Mouse (Mus musculus) CD4-positive, CD25-positive, alpha-beta regulatory T cell, adult 4 months (primary cell): ENCODE data around the gene Arrdc5. TPM values are rescaled to one million over a fixed set of nuclear protein-coding genes. Genes with fewer than 3 reads are reported as not detected.
"Not testable (repeated sequence)": the region's sequence is repeated elsewhere in the genome, so short reads cannot be mapped to it uniquely, and the experiment has no call there.

Source experiments
- ATAC-seq: one replicate; pipeline ENCODE4 v1.8.0; 2017
- polyA plus RNA-seq, 2 experiments: library from polyadenylated mRNA; unstranded; fragments of 100-300 nt; shearing (Covaris generic); gene quantifications; one replicate each; pipeline ENCODE4 v1.2.1; 2017

Gene Arrdc5
- polyA plus RNA-seq, 2 experiments from 2014 or later: not detected

DNA sequence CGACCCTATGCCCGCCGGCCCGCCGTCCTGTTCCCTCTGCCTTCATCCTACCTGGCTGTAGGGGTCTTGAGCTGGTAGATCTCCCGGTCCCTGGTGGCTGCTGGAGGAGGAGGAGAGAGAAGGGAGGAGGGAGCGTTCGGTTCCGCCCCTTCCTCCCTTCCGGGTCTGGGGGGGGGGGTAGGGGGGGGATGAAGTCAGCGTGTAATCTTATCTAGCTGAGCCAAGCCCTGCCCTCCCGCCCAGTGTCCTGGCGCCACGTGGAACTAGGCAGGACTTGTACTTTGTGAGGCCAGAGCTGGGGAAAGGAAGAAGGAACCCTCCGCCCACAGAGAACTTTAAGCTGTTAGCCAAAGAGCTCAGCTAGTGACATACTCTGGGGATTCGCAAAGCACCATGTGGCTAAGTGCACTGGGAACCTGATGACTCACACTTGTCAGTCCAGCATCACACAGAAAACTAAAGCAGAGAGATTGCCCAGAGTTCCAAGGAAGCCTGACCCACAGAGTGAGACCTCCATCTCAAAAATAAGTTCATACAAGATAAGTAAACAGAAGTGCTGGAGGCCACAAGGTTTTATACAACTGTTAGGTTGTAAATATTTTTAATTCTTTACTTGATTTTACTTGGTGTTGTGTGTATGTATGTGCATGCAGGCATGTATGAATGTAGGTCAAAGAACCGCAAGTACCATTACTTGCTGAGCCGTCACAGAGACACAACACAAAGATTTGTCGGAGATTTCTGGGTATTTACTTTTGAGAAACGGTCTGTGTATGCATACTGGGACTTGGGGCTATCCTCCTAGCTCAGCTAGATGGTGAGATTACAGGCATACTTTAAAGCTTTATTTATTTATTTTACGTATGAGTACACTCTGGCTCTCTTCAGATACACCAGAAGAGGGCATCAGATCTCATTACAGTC lies 23.2 kb downstream of the Arrdc5 start, which contains the start of gene Ticam1:
Gene Ticam1 (minus strand): TSS at position 144 of the 924 bp plus-strand sequence.
- ATAC-seq: peak; percentile 82

DNA sequence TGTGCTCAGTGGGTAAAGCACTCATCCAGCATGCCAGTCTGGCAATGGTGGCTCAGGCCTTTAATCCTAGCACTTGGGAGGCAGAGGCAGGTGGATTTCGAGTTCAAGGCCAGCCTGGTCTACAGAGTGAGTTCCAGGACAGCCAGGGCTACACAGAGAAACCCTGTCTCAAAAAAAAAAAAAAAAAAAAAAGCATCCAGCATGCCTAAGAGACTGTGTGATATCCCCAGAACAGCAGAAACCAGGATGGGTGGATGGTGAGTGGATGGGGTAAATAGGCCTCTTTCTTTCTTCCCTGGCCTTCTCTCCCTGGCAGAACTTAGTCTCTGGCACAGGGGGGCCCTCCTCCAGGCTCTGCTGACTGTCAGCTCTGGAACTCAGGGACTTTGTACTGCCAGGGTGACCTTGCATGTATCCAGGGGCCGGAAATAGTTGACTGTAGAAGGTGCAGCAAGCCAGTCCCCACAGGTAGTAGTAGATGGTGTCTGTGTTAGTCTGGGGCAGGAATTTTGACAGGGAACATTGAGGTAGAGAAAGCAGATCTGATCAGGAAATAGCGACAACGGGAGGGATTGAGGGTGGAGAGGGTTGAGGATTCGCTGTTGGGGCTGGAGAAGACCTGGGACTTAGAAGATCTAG lies 24.1 kb downstream of the Arrdc5 start:
- no peak for ATAC-seq

DNA sequence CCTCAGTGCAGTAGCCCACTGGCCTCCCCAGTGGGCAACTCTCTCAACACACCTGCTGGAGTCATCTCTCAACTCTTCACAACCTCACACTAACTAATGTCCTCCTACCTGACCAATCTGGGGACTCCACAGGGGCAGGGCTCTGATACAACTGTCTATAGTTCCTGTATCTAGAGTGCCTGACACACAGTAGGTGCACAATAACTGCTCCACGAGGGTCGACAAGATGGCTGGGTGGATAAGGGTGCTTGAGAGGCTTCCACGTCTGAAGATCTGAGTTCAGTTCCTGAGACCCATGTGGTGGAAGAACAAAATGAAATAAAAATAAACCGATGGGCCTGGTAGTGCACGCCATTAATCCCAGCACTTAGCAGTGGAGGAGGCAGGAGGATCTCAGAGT lies 26.1 kb downstream of the Arrdc5 start:
- ATAC-seq: no peak

DNA sequence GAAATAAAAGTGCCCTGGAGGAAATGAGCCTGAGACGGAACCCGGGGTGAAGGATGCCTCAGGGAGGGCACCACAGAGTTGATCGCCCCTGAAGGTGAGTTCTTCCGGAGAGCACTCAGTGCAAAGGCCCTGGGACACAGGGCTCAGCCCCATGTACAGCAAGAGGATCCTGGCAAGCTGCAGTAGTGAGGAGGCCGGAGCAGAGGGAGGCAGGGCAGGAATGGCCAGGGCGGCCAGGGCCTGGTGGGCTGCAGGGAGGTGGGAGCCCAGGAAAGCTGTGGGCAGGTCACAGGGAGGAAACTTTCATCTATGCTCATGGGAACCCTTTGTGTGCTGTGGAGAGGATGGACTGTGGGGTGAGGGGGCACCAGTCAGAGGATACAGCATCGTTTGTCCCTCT lies 26.6 kb downstream of the Arrdc5 start:
- no peak for ATAC-seq

DNA sequence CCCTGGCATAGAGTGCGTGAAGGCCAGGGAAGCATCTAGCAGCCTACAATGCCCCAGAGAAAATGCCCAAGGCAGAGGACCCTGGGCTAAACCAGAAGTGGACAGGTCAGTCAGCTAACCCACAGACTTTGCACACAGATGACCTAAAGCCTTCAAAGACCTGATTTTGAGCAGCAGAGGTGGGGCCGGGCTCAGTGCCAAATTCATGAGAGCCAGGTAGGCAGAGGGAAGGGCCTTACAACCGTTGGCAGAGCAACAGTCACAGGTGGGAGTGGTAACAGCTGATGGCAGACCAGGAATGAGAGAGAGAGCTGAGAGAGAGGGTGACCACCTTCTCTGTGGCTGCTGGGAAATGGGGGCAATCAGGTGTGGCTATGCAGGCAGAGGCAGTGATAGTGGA lies 27.4 kb downstream of the Arrdc5 start:
- no peak for ATAC-seq

DNA sequence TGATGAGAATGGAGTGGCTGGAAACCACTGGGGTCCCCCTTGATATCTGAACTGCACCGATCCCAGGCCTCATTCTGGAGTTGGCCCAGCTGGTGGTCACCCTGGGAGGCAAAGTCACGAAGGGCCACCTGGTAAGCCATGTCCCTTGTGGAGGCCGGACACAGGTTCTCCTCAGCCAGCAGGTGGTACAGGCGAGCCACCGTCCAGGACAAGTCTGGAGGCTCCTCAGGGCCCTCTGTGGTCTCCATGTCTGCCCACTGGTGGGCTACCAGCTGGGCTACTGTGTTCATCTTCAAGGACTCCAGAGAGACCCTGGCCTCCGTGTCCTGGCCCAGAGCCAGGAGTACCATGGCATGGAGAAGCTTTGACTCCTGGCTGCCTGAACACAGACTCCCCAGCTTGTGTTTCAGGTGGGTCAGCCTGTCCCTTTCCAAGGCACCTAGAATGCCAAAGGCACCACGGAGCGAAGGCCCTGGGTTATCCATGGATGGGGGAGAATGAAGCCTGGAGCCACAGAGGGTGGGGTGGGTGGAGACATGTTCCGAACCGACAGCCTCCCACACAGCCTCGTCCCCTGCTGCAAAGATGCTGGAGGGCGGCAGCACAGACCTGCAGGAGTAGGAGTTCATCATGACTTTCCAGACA lies 28.4 kb downstream of the Arrdc5 start:
- no peak for ATAC-seq

DNA sequence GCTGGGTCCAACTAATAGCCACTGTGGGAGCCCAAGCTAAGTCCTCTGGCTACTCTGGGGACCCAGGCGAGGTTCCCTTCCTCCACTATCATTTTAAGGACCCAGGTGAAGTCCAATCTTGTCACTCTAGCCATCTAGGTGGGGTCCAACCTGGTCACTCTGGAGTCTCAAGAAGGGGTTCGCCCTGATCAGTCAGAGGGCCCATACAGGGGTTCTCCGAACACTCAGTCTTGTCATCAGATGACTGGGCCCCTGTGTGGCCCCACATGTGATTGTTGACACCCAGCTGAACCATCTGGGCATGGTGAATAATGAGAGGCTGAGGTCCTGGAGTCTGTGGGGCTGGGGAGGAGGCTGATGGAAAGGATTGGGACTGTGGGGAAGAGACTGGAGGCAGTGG lies 30.3 kb downstream of the Arrdc5 start:
- ATAC-seq: no peak

DNA sequence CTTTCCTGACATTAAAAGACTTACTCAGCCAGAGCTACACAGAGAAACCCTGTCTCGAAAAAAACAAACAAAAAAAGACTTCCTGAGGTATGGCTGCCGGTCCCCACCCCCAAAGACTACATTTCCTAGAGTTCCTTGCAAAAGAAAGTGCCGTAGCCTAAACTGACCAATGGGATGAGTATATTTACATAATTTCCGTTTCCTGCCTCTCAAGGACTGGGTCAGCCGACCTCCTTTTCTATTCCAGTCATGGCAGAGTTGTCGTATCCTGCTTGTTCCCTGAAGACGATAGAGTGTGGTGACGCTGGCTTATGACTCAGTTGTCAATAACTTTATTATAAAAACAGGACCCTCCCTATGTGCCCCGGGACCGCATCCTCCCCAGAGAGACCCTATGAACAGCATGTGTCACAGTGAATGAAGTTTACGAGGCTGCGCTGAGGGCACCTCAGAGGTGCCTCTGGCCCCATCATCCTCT lies 30.9 kb downstream of the Arrdc5 start:
- ATAC-seq: peak; percentile 96

DNA sequence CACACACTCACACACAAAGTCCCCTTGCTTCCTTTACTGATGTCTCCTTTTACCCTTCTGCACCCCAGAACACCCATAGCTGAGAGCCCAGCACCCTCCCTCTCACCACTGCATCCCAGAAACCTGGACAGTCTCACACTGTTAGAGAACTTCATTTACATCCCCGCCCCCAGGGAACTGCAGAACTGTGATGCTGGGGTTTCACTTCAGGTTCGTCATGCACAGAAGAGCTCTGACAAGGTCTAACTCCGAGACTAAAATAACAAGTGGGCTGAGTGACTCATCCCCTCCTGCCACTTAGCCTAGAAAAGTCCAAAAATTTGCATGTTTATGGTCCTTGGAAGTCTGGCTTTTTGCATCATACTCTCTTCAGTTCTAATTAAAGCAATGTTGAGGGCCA lies 33.8 kb downstream of the Arrdc5 start:
- ATAC-seq: no peak

DNA sequence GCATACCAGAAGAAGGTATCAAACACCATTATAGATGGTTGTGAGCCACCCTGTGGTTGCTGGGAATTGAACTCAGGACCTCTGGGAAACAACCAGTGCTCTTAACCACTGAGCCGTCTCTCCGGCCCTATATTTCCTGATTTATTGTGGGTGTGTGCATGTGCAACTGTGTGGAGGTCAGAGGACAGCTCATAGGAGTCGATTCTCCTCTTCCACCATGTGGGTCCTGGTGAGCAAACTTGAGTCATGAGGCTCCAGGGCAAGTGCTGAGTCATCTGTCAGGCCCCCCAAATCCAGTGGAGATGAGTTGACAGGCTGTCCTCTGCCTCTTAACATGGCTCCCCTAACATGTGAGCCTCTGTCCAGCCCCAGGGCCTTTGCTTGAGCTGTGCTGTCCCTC lies 34.2 kb downstream of the Arrdc5 start:
- no peak for ATAC-seq

DNA sequence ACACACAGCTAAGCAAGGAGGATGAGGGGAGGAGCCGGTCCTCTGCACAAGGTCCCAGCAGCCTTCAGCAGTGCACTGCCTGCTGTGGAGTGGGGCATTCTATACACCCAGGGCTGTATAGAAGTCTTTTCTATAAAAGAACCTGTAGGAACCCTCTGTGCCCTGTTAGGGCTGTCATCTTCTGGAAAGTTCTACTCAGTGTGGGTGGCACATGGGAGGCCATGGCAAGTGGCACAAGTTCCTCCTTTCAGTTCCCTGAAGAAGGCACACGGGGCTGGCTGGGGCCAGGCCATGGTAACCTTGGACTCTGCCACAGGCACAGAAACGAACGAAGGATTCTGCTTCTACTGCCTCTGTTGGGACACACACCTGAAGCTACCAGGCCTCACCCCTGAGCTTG lies 35.1 kb downstream of the Arrdc5 start:
- ATAC-seq: no peak

DNA sequence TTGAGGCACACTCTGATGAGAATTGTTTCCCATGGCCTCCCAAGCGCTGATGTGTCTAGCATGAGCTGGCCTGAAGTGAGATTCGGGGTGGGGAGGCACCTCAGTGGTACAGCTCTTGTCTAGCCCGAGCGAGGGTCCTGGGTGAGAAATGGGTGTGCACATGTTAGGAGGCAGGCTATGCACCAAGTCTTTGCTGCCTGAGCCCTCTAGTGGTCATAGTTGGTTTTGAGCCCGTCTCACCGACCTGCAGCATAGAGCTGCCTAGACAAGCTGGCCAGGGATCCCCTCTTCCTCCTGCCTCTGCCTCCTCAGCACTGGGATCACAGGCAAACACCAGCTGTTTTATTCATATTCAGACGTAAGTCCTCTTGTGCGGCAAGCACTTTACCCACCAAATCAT lies 36.1 kb downstream of the Arrdc5 start:
- ATAC-seq: peak; percentile 89

DNA sequence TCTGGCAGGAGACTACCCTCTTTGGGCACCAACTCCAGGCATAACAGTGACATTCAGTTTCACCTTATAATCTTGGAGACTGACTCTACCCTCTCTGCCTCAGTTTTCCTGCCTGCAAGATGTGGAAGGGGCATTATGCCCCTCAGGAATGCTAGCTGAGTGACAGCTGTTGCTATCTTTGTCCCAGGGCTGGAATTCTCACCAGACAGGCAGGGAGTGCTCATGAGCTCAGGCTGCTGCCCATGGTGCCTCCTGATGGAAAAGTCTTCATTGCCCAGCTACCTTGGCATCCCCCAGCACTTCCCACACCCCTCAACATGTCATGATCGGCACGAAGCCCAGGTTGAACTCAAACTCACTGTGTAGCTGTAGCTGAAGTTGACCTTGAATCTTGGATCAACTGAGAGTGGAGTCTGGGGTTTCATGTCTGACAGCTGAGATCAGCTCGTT lies 37.4 kb downstream of the Arrdc5 start:
- ATAC-seq: no peak

DNA sequence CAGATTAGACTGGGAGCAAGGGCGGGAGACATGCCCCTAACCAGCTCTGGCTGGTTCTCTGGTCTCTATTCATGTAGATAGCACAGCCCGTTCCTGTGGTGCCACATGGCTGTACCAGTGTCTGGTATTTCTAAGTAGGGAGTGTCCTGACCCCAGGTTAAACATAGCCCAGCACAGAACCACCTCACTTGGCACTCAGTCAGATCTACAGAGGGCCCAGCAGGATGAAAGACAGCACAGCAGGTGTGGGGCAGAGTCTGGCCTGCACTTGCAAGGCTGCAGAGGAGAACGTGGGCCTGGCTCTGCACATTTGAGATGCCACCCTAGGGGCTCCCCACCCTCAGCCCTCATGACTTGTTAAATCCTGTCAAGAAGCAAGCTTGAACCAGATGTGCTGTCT lies 38.9 kb downstream of the Arrdc5 start:
- no peak for ATAC-seq

DNA sequence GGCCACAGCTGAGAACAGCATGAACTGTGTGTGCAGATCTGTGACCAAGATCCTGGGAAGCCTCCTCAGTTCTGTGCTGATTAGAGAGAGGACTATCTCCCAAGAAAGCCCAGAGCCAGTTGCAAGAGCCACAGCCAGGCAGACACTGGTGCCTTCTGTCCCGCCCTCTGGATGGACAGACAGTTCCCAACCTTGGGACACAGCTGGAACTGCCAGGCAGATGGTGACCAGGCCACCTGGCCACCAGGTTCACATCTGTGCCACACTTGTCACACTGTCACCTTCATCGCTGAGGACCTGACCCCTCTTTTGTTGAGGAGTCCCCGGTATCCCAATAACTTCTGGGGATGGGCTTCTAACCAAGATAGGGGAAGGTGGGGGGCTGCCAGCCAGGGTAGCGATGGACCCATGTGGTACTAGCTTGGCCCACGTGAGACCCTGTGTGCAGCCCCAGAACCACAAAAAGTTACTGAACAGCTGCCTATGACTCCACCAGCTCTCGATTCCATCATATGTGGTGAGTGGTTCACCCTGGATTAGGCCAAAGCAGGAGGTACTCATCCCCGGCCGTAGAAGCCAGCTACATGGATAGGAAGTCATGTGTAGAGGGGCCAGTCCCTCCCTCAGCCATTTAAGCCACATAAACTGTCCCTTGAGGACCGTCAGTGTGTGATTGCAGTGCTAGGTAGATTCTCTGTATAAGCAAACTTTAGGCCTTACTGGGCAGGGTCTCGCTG lies 40.6 kb downstream of the Arrdc5 start:
- ATAC-seq: no peak

DNA sequence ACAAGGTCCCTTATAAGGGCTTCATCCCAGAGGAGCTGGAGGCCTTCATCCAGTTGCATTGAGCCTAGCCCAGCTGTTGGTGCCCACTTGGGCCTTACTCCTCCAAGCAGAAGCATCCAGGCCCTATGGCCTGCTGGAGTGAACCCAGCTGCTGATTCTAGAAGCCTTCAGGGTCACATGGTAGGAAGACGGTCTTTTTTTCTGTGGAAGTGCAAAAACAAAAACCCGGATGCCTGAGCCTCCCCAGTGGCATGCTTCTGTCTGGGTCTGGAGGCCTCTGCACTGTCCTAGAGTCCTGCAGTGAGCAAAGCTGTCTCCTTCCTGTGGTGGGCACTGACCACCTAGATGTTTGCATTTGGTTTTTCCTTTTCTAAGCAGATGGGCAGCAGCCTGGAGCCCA lies 41.3 kb downstream of the Arrdc5 start:
- not testable (repeated sequence) for ATAC-seq

DNA sequence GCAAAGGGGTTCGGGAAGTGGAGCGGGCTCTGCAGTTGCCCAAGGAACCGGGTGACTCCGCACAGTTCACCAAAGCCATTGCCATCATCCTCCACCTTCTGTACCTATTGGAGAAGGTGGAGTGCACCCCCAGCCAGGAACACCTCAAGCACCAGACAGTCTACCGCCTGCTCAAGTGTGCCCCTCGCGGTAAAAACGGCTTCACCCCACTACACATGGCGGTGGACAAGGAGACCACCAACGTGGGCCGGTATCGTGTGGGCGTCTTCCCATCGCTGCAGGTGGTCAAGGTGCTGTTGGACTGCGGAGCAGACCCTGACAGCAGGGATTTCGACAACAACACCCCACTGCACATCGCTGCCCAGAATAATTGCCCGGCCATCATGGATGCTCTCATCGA lies 41.8 kb downstream of the Arrdc5 start:
- ATAC-seq: not testable (repeated sequence)

DNA sequence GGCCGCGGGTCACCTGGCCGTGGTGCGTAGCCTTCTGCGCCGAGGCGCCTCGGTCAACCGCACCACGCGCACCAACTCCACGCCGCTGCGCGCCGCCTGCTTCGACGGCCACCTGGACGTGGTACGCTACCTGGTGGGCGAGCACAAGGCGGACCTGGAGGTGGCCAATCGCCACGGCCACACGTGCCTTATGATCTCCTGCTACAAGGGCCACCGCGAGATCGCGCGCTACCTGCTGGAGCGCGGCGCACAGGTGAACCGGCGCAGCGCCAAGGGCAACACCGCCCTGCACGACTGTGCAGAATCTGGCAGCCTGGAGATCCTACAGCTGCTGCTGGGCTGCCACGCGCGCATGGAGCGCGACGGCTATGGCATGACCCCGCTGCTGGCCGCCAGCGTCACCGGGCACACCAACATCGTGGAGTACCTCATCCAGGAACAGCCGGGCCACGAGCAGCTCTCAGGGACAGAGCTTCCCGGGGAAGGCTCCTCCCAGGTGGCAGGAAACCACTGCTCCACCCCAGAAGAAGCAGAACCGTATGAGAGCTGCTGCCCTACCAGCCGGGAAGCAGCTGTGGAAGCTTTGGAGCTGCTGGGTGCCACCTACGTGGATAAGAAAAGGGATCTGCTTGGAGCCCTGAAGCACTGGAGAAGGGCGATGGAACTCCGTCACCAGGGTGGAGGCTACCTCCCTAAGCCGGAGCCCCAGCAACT lies 42.7 kb downstream of the Arrdc5 start:
- no peak for ATAC-seq

DNA sequence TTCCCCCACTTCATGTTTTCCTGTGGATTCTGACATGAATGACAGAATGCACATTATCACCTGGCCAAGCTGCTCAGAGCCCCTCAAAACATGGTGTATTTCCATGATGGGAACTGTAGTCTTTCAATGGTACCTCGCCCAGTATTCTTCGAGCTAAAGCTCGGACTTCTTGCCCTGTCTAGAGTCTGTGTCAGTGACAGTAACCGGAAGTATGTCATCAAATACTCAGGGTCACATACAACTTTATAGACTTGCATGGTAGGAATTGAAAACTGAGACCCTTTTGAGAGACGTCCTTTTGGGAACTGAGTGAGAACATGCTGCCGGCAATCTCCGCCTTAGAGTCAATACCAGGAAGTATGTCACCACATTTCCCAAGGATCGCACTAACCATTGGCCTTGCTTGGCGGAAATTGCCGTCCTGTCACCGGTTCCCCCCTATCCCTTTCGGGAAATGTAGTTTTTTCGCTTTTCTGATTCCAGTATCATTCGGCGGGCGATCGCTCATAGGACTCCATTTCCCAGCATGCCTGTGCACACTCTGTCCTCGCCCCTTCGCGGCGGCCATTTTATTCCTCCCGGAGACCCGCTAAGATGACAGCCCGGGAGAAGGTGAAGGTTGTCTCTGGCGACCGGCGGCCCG lies 43.7 kb downstream of the Arrdc5 start, which contains the start of gene Fem1a:
Gene Fem1a (plus strand): TSS at position 572 of the 643 bp plus-strand sequence.
- ATAC-seq: peak; percentile 87

DNA sequence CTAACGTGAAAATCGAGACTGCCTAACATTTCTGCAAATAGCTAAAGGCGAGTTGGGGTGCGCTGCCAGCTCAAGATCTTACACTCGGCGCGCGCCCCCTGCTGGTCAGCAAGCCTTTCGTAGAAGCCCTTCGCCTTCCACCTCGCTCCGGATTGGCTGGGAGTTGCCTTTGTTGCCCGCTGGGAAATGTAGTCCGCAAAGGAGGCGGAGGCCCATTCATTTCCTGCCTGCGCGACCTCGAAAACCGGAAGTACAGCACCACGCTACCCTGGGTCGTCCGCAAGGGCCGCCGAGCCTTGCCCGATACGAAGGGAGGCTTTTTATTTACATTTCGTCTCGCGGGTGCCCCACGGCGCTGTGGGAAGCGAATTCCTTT lies 44.2 kb downstream of the Arrdc5 start:
- peak; percentile 84 for ATAC-seq

DNA sequence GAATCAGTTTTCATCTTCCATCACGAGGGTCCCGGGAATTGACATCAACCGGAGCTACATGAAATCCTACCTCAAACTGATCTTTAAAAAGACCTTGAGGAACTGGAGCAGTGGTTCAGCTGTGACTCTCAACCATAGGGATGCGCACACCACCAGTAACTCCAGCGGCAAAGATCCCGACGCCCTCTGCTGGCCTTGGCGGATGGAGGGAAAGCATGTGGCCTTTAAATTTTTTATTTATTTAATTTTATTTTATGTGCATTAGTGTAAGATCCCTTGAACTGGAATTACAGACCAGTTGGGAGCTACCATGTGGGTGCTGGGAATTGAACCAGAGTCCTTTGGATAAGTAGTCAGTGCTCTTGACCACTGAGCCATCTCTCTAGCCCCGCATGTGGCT lies 44.7 kb downstream of the Arrdc5 start:
- ATAC-seq: no peak
